Mouse (Mus musculus): Measurements from ENCODE around the gene Cdh13. TPM values are rescaled to one million over a fixed set of nuclear protein-coding genes. Genes with fewer than 3 reads are reported as not detected.

The Cdh13 gene
- polyA plus RNA-seq, 1 experiment from 2014 or later: 20.0 TPM

- no peaks in the 10 kb centered on the region for H3K27me3 ChIP-seq
- 63% methylated on average over 22 of the region's 22 CpGs for whole genome bisulfite sequencing
- H3K9me3 ChIP-seq (replicated peaks): no peaks in the 10 kb centered on the region
- no peak overlapping the region for H3K27ac ChIP-seq (replicated peaks)
- H3K4me3 ChIP-seq (replicated peaks): no peak overlapping the region
- no peak for ATAC-seq (ENCODE audit: insufficient number of reproducible peaks, low FRiP score, low TSS enrichment, low read depth)
- H3K36me3 ChIP-seq: no peaks in the 10 kb centered on the region
- no peak overlapping the region for H3K9ac ChIP-seq
- H3K4me2 ChIP-seq (replicated peaks): no peak overlapping the region
- H3K4me1 ChIP-seq: no peaks in the 10 kb centered on the region
Measured at GRCm38 (mm10) chr8:118635296-118636060, 351.9 kb downstream of the Cdh13 start.

GRCm38 (mm10) chr8:118639606-118640005 lies 356.1 kb downstream of the Cdh13 start:
- H3K4me3 ChIP-seq (replicated peaks): no peak overlapping the region
- H3K27ac ChIP-seq (replicated peaks): no peak overlapping the region
- 77% methylated on average over 8 of the region's 8 CpGs for WGBS
- H3K4me2 ChIP-seq (replicated peaks): no peak overlapping the region
- no peak overlapping the region for H3K9ac ChIP-seq
- H3K36me3 ChIP-seq: no peaks in the 10 kb centered on the region
- ATAC-seq (ENCODE audit: insufficient number of reproducible peaks, low FRiP score, low TSS enrichment, low read depth): no peak
- no peaks in the 10 kb centered on the region for H3K27me3 ChIP-seq
- no peaks in the 10 kb centered on the region for H3K9me3 ChIP-seq (replicated peaks)
- no peaks in the 10 kb centered on the region for H3K4me1 ChIP-seq

DNA sequence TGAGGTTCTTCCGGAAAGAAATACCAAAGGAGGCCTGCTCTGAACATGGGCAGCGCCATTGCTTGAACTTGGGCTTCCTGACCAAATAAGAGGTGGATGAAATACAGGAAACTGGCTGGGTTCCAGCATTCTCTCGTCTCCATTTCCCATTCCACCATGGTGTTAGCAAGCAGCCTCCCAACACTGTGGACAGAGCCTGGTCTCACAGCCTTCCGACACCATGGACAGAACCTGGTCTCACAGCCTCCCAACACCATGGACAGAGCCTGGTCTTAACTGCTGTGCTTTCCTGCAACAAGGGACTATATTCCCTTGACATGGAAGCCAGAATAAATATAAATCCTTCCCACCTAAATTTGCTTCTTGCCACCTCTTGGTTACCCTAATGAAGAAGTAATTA lies 358.3 kb downstream of the Cdh13 start:
- H3K4me2 ChIP-seq (replicated peaks): no peak overlapping the region
- no peaks in the 10 kb centered on the region for H3K4me1 ChIP-seq
- no peak overlapping the region for H3K4me3 ChIP-seq (replicated peaks)
- ATAC-seq (ENCODE audit: insufficient number of reproducible peaks, low FRiP score, low TSS enrichment, low read depth): no peak
- no peak overlapping the region for H3K27ac ChIP-seq (replicated peaks)
- H3K36me3 ChIP-seq: no peaks in the 10 kb centered on the region
- 70% methylated on average over 4 of the region's 4 CpGs for WGBS
- H3K9ac ChIP-seq: no peak overlapping the region
- no peaks in the 10 kb centered on the region for H3K27me3 ChIP-seq
- H3K9me3 ChIP-seq (replicated peaks): no peaks in the 10 kb centered on the region

- H3K4me3 ChIP-seq (replicated peaks): no peak overlapping the region
- 68% methylated on average over 6 of the region's 6 CpGs for whole genome bisulfite sequencing
- H3K4me2 ChIP-seq (replicated peaks): no peak overlapping the region
- H3K9ac ChIP-seq: no peak overlapping the region
- H3K27me3 ChIP-seq: no peaks in the 10 kb centered on the region
- H3K36me3 ChIP-seq: no peaks in the 10 kb centered on the region
- ATAC-seq (ENCODE audit: insufficient number of reproducible peaks, low FRiP score, low TSS enrichment, low read depth): no peak
- no peaks in the 10 kb centered on the region for H3K9me3 ChIP-seq (replicated peaks)
- H3K27ac ChIP-seq (replicated peaks): no peak overlapping the region
- H3K4me1 ChIP-seq: no peaks in the 10 kb centered on the region
Measured at GRCm38 (mm10) chr8:118648801-118649537, 365.4 kb downstream of the Cdh13 start.

DNA sequence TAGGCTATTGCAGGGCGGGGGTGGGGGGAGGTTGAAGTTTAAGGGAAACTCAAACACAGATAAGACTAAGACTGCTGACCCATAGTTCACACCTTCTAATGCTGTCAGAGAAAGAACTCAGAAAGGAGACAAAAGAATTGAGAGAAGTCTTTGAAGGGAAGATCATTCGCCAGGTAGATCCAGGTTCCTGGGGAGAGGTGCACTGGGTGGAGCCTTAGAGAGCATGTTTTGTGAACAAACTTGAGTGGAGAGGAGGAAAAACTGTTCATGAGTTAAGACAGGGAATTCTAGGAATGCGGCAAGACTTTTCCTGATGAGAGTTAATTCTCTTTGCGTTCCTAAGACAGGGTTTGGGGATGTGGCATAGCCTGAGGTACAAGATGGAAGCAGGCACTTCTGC lies 366.4 kb downstream of the Cdh13 start:
- H3K9ac ChIP-seq: no peak overlapping the region
- H3K27ac ChIP-seq (replicated peaks): no peak overlapping the region
- no peak overlapping the region for H3K4me3 ChIP-seq (replicated peaks)
- H3K4me2 ChIP-seq (replicated peaks): no peak overlapping the region
- H3K4me1 ChIP-seq: no peaks in the 10 kb centered on the region
- 72% methylated on average over 4 of the region's 4 CpGs for WGBS
- no peaks in the 10 kb centered on the region for H3K27me3 ChIP-seq
- no peaks in the 10 kb centered on the region for H3K36me3 ChIP-seq
- no peaks in the 10 kb centered on the region for H3K9me3 ChIP-seq (replicated peaks)
- no peak for ATAC-seq (ENCODE audit: insufficient number of reproducible peaks, low FRiP score, low TSS enrichment, low read depth)

- Histone ChIP-seq H3K9me3 (replicated peaks) (no peaks in the 10 kb centered on the region), H3K27ac (replicated peaks) (no peak overlapping the region), H3K9ac (no peak overlapping the region), H3K27me3 (no peaks in the 10 kb centered on the region), H3K36me3 (no peaks in the 10 kb centered on the region), H3K4me2 (replicated peaks) (no peak overlapping the region), H3K4me1 (no peaks in the 10 kb centered on the region), H3K4me3 (replicated peaks) (no peak overlapping the region)
- 64% methylated on average over 8 of the region's 8 CpGs for WGBS
- ATAC-seq (ENCODE audit: insufficient number of reproducible peaks, low FRiP score, low TSS enrichment, low read depth): no peak
Measured at GRCm38 (mm10) chr8:118662001-118662829, 378.7 kb downstream of the Cdh13 start.

- no peaks in the 10 kb centered on the region for H3K4me1 ChIP-seq
- no peak overlapping the region for H3K27ac ChIP-seq (replicated peaks)
- no peak for ATAC-seq (ENCODE audit: insufficient number of reproducible peaks, low FRiP score, low TSS enrichment, low read depth)
- no peaks in the 10 kb centered on the region for H3K27me3 ChIP-seq
- WGBS: 84% methylated on average over 5 of the region's 5 CpGs
- H3K9me3 ChIP-seq (replicated peaks): no peaks in the 10 kb centered on the region
- H3K4me3 ChIP-seq (replicated peaks): no peak overlapping the region
- no peak overlapping the region for H3K4me2 ChIP-seq (replicated peaks)
- H3K9ac ChIP-seq: no peak overlapping the region
- H3K36me3 ChIP-seq: no peaks in the 10 kb centered on the region
Measured at GRCm38 (mm10) chr8:118665081-118665480, 381.5 kb downstream of the Cdh13 start.

GRCm38 (mm10) chr8:118667736-118668135 lies 384.2 kb downstream of the Cdh13 start:
- Histone ChIP-seq H3K36me3 (no peaks in the 10 kb centered on the region), H3K9me3 (replicated peaks) (no peaks in the 10 kb centered on the region), H3K4me1 (no peaks in the 10 kb centered on the region), H3K4me2 (replicated peaks) (no peak overlapping the region), H3K4me3 (replicated peaks) (no peak overlapping the region), H3K27ac (replicated peaks) (no peak overlapping the region), H3K9ac (no peak overlapping the region), H3K27me3 (no peaks in the 10 kb centered on the region)
- WGBS: 88% methylated on average over 4 of the region's 4 CpGs
- no peak for ATAC-seq (ENCODE audit: insufficient number of reproducible peaks, low FRiP score, low TSS enrichment, low read depth)

GRCm38 (mm10) chr8:118676233-118676632 lies 392.7 kb downstream of the Cdh13 start:
- Histone ChIP-seq H3K4me3 (replicated peaks) (no peak overlapping the region), H3K27me3 (no peaks in the 10 kb centered on the region), H3K9me3 (replicated peaks) (no peaks in the 10 kb centered on the region), H3K27ac (replicated peaks) (no peak overlapping the region), H3K4me1 (no peaks in the 10 kb centered on the region), H3K4me2 (replicated peaks) (no peak overlapping the region), H3K9ac (no peak overlapping the region), H3K36me3 (no peaks in the 10 kb centered on the region)
- WGBS: 91% methylated on average over 6 of the region's 6 CpGs
- no peak for ATAC-seq (ENCODE audit: insufficient number of reproducible peaks, low FRiP score, low TSS enrichment, low read depth)

GRCm38 (mm10) chr8:118679347-118679746 lies 395.8 kb downstream of the Cdh13 start:
- WGBS: 67% methylated on average over 9 of the region's 9 CpGs

GRCm38 (mm10) chr8:118683386-118683785 lies 399.9 kb downstream of the Cdh13 start:
- Histone ChIP-seq H3K9me3 (replicated peaks) (no peaks in the 10 kb centered on the region), H3K27me3 (no peaks in the 10 kb centered on the region), H3K27ac (replicated peaks) (no peak overlapping the region), H3K4me3 (replicated peaks) (no peak overlapping the region), H3K9ac (no peak overlapping the region), H3K36me3 (no peaks in the 10 kb centered on the region), H3K4me2 (replicated peaks) (no peak overlapping the region), H3K4me1 (no peaks in the 10 kb centered on the region)
- WGBS: 79% methylated on average over 3 of the region's 3 CpGs
- ATAC-seq (ENCODE audit: insufficient number of reproducible peaks, low FRiP score, low TSS enrichment, low read depth): no peak

More at GRCm38 (mm10) chr8:118679347-118679746, 395.8 kb downstream of the Cdh13 start:
- H3K36me3 ChIP-seq: no peaks in the 10 kb centered on the region
- no peaks in the 10 kb centered on the region for H3K4me1 ChIP-seq
- H3K9ac ChIP-seq: no peak overlapping the region
- no peak for ATAC-seq (ENCODE audit: insufficient number of reproducible peaks, low FRiP score, low TSS enrichment, low read depth)
- H3K27me3 ChIP-seq: no peaks in the 10 kb centered on the region
- no peak overlapping the region for H3K27ac ChIP-seq (replicated peaks)
- no peak overlapping the region for H3K4me2 ChIP-seq (replicated peaks)
- no peaks in the 10 kb centered on the region for H3K9me3 ChIP-seq (replicated peaks)
- H3K4me3 ChIP-seq (replicated peaks): no peak overlapping the region
